Mouse (Mus musculus) limb, embryonic 10.5 days (tissue): ENCODE measurements at regions not wholly inside any gene's neighbourhood (a gene's known extent, or its start where the extent isn't known, plus 50 kb on each side); places are given as distances from the start of the nearest gene placed in this dataset. TPM values are rescaled to one million over a fixed set of nuclear protein-coding genes. Genes with fewer than 3 reads are reported as not detected.

Experiments used
- DNase-seq: peaks from one replicate; pipeline ENCODE4 v3.0.0-alpha.2; 2017; ENCODE audit warnings: low spot score
- H3K27ac ChIP-seq: fragments of 300-500 bp; sonication (generic); 2 replicates; pipeline ENCODE4 v1.5.1; 2016; ENCODE audit warnings: mild to moderate bottlenecking
- H3K27me3 ChIP-seq: fragments of 300-500 bp; sonication (generic); 2 replicates; pipeline ENCODE4 v1.6.1; 2016; ENCODE audit warnings: low read depth, mild to moderate bottlenecking; ENCODE audit not compliant: poor library complexity, severe bottlenecking
- H3K36me3 ChIP-seq: fragments of 300-500 bp; sonication (generic); 2 replicates; pipeline ENCODE4 v1.6.1; 2016; ENCODE audit warnings: mild to moderate bottlenecking, moderate library complexity
- H3K4me1 ChIP-seq: fragments of 300-500 bp; sonication (generic); 2 replicates; pipeline ENCODE4 v1.6.1; 2016
- H3K4me3 ChIP-seq: fragments of 300-500 bp; sonication (generic); 2 replicates; pipeline ENCODE4 v1.5.1; 2016; ENCODE audit warnings: mild to moderate bottlenecking, moderate library complexity
- H3K9me3 ChIP-seq: fragments of 300-500 bp; sonication (generic); replicated peaks from 2 replicates; pipeline ENCODE4 v1.6.1; 2016; ENCODE audit warnings: mild to moderate bottlenecking
- WGBS: fragments of 180-500 bp; shearing (Covaris S2); methylation state at CpG from one replicate; pipeline ENCODE4 v1.1.7; 2016; 5-methylcytosine and 5-hydroxymethylcytosine counted together
- microRNA-seq: library from miRNA; unstranded; fragments of <30 nt; microRNA quantifications from one replicate; pipeline ENCODE4, GENCODE M21; 2017

- Histone ChIP-seq H3K4me3 (no peak overlapping the region), H3K9me3 (no peaks in the 10 kb centered on the region), H3K27me3 (no peaks in the 10 kb centered on the region), H3K4me1 (peaks cover 25% of the 10 kb centered on the region), H3K27ac (no peak overlapping the region), H3K36me3 (no peaks in the 10 kb centered on the region)
- DNase-seq = no peak
- 85% methylated on average over 5 of the region's 5 CpGs for WGBS
These were observed 125.0 kb downstream of the Ndfip2 start for GRCm38 (mm10) chr14:105383382-105383781.

GRCm38 (mm10) chr14:105380101-105380500 lies 121.7 kb downstream of the Ndfip2 start:
- H3K4me1 ChIP-seq = peaks cover 36% of the 10 kb centered on the region
- H3K9me3 ChIP-seq = no peaks in the 10 kb centered on the region
- H3K36me3 ChIP-seq = no peaks in the 10 kb centered on the region
- H3K27ac ChIP-seq = no peak overlapping the region
- DNase-seq = no peak
- no peak overlapping the region for H3K4me3 ChIP-seq
- WGBS = 57% methylated on average over 4 of the region's 4 CpGs
- H3K27me3 ChIP-seq = no peaks in the 10 kb centered on the region

GRCm38 (mm10) chr14:105377770-105378169 lies 119.4 kb downstream of the Ndfip2 start:
- H3K27me3 ChIP-seq = no peaks in the 10 kb centered on the region
- H3K9me3 ChIP-seq = no peaks in the 10 kb centered on the region
- H3K4me3 ChIP-seq = no peak overlapping the region
- H3K36me3 ChIP-seq = no peaks in the 10 kb centered on the region
- H3K4me1 ChIP-seq = peaks cover 40% of the 10 kb centered on the region
- peak overlapping the region; percentile 79 for H3K27ac ChIP-seq
- peak; percentile 56 for DNase-seq
- WGBS = 9% methylated on average over 5 of the region's 5 CpGs

GRCm38 (mm10) chr14:105377035-105377621 lies 118.8 kb downstream of the Ndfip2 start:
- no peak overlapping the region for H3K4me3 ChIP-seq
- H3K4me1 ChIP-seq = peaks cover 40% of the 10 kb centered on the region
- H3K27ac ChIP-seq = peak overlapping the region; percentile 79
- 26% methylated on average over 4 of the region's 4 CpGs for WGBS
- no peaks in the 10 kb centered on the region for H3K36me3 ChIP-seq
- no peaks in the 10 kb centered on the region for H3K27me3 ChIP-seq
- no peaks in the 10 kb centered on the region for H3K9me3 ChIP-seq
- DNase-seq = peak; percentile 42

- H3K4me1 ChIP-seq = peaks cover 4% of the 10 kb centered on the region; the same call in 1 of the 2 replicates
- WGBS = 74% methylated on average over 5 of the region's 5 CpGs
- DNase-seq = no peak
These were observed 111.5 kb downstream of the Ndfip2 start for GRCm38 (mm10) chr14:105369637-105370435.

GRCm38 (mm10) chr14:105360530-105360929 lies 102.2 kb downstream of the Ndfip2 start:
- Histone ChIP-seq H3K36me3 (no peaks in the 10 kb centered on the region), H3K9me3 (no peaks in the 10 kb centered on the region), H3K4me1 (no peaks in the 10 kb centered on the region), H3K27ac (no peak overlapping the region), H3K4me3 (no peak overlapping the region), H3K27me3 (no peaks in the 10 kb centered on the region)
- WGBS = 73% methylated on average over 6 of the region's 6 CpGs
- DNase-seq = no peak

More at GRCm38 (mm10) chr14:105369637-105370435, 111.5 kb downstream of the Ndfip2 start:
- Histone ChIP-seq H3K27ac (no peak overlapping the region), H3K4me3 (no peak overlapping the region), H3K27me3 (no peaks in the 10 kb centered on the region), H3K36me3 (no peaks in the 10 kb centered on the region), H3K9me3 (no peaks in the 10 kb centered on the region)

- Histone ChIP-seq H3K36me3 (no peaks in the 10 kb centered on the region), H3K27me3 (no peaks in the 10 kb centered on the region), H3K4me1 (no peaks in the 10 kb centered on the region), H3K9me3 (no peaks in the 10 kb centered on the region), H3K4me3 (no peak overlapping the region), H3K27ac (no peak overlapping the region)
- 90% methylated on average over 3 of the region's 3 CpGs for WGBS
- DNase-seq = no peak
These were observed 101.5 kb downstream of the Ndfip2 start for GRCm38 (mm10) chr14:105359829-105360228.

Small RNA genes lying in the stretch of these regions (microRNA-seq; reads per million reads assigned to microRNA genes)
- not detected for gene Gm22406
- not detected for gene Mir6390
